Mouse (Mus musculus): ENCODE measurements at regions not wholly inside any gene's neighbourhood (a gene's known extent, or its start where the extent isn't known, plus 50 kb on each side); places are given as distances from the start of the nearest gene placed in this dataset.

DNA sequence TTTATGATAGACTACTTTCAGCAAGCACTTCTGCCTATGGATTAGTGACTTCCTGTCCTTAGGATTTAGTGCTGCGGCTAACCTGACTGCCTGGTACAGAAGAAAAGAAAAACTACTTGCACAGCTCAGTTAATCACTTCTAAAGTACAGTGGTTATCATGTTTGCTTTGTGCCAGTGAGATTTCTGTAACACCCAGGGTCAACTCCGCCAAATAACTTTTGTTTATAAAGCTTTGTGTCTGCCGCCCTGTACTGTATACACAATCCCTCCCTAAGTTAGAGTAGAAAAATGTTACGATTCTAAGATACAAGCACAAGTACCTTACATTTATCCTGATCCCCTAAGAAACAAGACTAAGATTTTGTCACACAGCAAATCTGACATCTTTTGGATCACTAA is 120.1 kb upstream of the Ift57 start:
- DNase-seq (ENCODE audit: low spot score), result no peak

DNA sequence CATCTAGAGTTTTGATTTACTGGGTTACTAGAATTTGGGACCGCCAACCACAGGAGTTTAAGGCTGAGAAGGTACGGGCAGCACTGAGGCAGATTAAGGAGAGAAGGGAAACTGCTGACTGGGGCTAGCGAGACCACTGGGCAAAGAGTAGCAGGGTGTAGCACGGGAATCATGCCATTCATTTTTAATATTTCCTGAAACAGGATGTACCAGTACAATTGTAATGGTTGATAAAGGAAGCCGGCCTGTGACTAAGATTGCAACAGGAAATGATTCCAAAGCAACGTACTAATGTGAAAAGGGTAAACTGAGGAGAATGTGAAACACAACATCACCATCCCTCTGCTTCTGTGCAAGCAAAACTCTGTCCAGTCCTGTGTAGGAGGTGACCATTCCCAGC is 118.3 kb upstream of the Ift57 start:
- no peak for DNase-seq (ENCODE audit: low spot score)

DNA sequence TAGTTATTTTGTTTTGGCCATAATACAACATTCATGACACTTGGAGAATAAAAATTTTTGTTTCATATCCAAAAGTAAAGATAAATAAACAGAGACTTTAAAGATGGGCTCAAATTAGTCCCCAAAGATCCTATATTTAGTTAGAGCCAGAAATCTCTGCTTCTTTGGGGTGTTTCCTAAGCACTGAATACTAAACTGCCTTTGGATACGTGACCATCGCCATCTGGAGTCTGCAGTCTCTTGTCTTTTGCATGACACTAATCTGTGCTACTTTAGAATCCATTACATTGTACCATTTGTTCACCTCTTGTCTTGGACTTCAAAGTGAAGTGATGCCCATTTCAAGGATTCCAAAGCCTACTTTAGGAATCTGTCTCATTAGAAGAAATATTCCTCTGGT is 92.5 kb upstream of the Ift57 start:
- DNase-seq (ENCODE audit: low spot score), result no peak

DNA sequence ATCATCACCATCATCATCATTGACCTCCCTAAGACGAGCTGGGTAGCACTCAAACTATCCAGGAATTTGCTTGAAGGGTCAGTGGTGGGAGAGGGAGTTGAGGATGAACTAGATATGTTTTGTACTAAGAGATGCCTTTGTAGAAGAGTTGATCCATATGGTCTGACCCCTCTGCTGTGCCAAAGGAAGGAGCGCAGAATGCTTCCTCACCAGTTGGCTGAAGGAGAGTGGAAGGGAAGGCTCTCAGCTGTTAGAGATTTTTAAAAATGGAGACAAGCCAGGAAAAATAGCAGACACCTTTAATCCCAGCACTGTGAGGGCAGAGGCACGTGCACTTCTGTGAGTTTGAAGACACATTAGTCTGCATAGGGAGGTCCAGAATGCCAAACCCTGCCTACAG is 84.2 kb upstream of the Ift57 start:
- DNase-seq (ENCODE audit: low spot score), result no peak

DNA sequence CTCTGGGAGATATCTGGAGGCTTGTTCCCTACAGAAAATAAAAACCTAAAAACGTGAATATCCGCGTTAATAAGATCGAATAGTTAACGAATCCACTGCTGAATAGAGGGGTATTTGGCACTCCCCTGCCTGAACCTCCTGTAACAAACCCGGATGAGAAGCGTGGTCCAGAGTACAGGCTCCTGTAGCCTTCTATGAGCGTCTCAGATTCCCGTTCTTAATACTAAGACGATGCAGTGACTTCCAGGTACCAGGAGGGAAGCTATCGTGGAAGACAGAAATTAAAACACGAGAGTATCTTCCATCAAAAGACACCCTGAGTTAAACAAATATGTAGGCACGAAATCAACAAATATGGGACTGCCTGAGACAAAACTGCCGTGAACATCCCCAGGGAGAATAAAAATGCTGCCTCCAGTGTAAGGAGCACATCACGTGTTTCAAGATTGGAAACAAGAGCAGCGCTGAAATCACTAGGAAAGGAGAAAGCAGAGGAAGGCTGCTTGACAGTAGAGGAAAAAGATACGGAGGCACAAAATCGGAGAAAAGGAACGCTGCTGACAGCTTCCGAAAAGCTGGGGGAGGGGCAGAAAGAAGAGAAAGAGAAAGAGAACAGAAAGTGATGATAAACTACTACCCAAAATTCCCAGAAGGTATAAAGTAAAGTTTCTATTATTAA is 83.6 kb upstream of the Ift57 start:
- no peak for DNase-seq (ENCODE audit: low spot score)

DNA sequence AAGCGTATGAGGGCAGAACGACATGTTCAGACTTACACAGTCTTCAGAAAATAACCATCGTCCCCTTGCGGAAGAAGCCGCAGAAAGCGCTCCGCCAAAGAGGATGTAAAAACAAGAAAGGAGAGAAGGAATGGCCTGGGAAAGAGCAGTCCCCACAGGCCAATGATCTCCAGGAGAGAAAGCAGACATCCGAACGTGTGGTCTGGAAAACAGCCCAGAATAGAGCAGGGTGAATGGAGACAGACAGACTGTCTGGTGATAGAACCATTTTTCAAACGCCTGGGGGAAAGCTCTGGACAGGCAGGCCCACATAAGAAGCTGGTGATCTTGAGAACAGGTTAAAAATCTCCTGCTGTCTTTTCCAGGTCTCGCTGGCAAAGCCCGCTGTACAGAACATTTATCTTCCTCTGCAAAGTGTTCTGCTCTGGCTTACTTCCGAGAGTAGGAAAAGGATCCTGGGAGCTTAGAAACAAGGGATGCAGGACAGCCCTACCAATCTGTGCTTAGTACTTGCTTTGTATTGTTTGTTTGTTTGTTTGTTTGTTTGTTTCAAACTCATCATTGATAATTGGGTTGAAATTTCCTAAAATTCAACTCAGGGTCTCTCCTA is 82.7 kb upstream of the Ift57 start:
- no peak for DNase-seq (ENCODE audit: low spot score)

DNA sequence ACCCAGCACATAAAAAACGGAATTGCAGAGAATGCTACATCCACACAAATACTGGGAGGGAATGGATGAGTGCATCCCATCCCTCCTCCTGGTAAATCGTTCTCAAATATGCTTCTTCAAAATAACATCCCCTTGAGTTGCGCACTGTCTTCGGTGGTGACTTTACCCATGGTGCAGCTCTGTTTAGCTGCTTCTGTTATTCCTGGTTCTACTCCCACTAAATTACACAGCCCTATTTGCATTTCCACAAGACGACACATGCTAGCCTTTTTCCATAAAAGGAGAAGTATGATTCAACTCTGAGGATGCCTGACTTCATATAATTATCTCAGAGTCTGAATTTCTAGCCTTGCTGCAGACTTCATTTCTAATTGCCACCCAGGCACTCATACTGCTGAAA is 65.5 kb upstream of the Ift57 start:
- no peak for DNase-seq (ENCODE audit: low spot score)

DNA sequence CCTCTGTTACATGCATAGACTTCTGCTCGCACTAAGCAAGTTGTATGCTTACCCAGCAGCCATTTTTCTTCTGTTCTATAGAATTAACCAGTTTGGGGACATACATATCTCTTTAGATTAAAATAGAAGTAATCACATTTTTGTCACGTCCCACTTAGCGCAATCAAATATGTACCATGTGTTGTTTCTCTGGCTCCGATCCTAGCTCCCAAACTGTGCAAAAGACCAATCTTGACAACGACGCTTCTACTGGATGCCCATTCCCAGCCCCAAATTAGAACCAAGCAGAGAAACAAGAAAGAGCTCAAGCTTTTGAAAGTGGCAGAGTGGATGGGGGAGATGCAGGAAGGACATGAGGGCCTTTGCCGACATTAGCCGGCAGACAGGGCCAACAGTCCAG is 63.5 kb upstream of the Ift57 start:
- DNase-seq (ENCODE audit: low spot score), result no peak

DNA sequence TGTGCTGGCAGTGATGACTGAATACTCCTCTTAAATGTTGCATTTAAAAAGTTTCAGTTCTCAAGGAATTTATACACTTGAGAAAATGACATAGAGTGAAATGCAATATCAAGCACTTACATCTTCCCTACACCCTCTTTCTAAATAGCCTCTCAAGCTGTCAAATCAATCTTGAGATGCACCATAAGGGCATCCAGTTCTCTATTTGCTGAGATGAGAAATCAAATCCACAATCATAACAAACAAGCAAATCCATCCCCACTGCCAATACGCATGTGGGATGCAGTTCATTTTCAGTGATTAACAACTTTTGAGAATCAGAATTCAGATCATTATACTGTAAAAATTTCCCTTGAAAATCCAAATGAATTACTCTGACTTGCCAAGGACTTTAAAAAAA is 62.6 kb upstream of the Ift57 start:
- no peak for DNase-seq (ENCODE audit: low spot score)

DNA sequence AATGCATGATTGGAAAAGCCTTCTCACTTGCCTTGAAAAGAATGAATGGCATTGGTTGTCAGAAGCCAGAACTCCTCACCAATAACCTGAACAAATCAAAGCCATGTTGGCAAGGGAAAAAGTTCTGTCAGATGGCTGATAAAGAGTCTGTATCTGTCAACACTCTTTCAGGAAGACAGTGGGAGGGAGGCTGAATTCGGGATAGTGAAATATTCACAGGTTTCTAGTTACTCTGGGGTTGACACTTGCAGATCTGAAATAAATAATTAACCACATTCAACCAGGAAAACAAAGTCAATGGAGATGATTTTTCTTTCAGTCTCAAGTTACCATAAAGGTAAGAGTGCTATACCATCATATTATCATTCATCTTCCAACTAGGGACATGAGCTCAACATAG is 56.3 kb upstream of the Ift57 start:
- no peak for DNase-seq (ENCODE audit: low spot score)

DNA sequence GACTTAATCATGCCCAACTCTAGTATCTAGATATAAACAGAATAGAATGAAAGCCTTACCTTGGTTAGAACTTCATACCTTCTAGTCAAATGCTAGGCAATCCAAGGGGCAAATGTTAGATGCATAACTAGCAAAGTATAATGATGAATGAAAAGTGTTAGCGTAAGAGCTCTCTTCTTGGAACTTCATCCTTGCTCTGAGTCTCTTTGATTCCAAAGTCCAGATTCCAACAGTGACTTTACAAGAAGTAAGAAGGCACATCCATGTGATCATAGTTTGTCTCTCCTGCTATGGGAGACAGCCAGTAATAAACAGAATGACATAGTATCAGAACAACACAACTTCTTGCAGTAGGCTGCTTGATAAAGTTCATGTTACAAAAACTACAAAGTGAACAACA is 54.6 kb upstream of the Ift57 start:
- no peak for DNase-seq (ENCODE audit: low spot score)

DNA sequence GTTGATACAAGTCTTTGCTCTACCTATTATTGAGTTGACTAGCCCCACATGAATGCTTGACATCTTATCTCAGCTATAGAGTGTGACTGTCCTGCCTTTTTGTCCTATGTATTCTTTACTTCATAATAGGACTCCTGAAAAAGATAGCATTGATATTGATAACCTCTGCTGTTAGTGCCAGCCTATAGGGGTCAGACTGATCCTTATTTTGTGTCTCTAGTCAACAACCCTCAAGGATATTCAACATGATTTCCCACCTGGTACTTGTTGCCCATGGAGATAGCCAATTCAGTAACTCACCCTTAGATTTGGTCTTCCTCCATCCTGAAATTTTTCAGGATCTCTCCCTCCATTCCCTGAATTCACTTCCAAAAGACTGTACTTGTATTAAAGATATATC is 52.6 kb upstream of the Ift57 start:
- DNase-seq (ENCODE audit: low spot score), result no peak
